Mouse (Mus musculus) thymus, adult 2 months (tissue): ENCODE data around the gene Serpina3f.

ENCODE experiments used
- CTCF ChIP-seq: fragments of 200-500 bp; IDR thresholded peaks from 2 replicates; pipeline ENCODE4 v1.5.1; 2012; ENCODE audit warnings: mild to moderate bottlenecking, control low read depth, low read length, moderate library complexity, borderline replicate concordance; ENCODE audit not compliant: control insufficient read depth, poor library complexity, insufficient read depth; ENCODE audit errors: extremely low read depth
- POLR2A ChIP-seq: fragments of 200-500 bp; IDR thresholded peaks from 2 replicates; pipeline ENCODE4 v1.6.1; 2012; ENCODE audit warnings: mild to moderate bottlenecking, low read length, control low read depth, moderate library complexity; ENCODE audit not compliant: control insufficient read depth, poor library complexity, insufficient read depth; ENCODE audit errors: extremely low read depth

DNA sequence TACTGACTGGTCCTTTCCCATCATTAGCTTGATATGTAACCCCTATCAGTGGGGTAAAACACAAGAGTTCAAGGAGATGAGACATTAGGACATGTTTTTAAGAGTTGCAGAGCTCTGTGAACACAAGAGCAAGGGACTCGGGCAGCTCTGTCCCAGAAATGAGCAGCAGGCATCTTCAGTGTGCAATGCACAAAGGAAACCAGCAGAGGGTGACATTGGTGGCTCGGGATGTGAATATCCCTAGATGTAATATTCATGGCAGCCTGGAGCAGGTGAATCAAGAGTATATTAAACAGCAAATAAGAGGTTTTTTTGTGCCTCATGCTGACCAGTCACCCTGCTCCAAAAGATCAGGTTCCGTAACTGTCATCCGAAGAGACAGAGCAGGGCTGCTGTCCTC, 5.2 kb upstream of the Serpina3f start:
- TF ChIP-seq CTCF (no peak), POLR2A (no peak)
